Mouse (Mus musculus): ENCODE results near the gene Lrrc3c.
"Not testable (repeated sequence)": the region's sequence is repeated elsewhere in the genome, so short reads cannot be mapped to it uniquely, and the experiment has no call there.

Gene Lrrc3c

GRCm38 (mm10) chr11:98586087-98586891 is 11.8 kb upstream of the Lrrc3c start:
- DNase-seq (ENCODE audit: low spot score): no peak

- DNase-seq (ENCODE audit: low spot score): peak; percentile 95
Measured at GRCm38 (mm10) chr11:98586892-98587563, 11.1 kb upstream of the Lrrc3c start, which contains the start of gene Ormdl3. Gene Ormdl3, minus strand, starts transcription at chr11:98587368.

GRCm38 (mm10) chr11:98587684-98588546 is 10.2 kb upstream of the Lrrc3c start:
- peak; percentile 75 for DNase-seq (ENCODE audit: low spot score)

GRCm38 (mm10) chr11:98588833-98589281 is 9.2 kb upstream of the Lrrc3c start:
- DNase-seq (ENCODE audit: low spot score): no peak

GRCm38 (mm10) chr11:98589306-98589705 is 8.8 kb upstream of the Lrrc3c start:
- no peak for DNase-seq (ENCODE audit: low spot score)

GRCm38 (mm10) chr11:98590548-98591445 is 7.3 kb upstream of the Lrrc3c start:
- DNase-seq (ENCODE audit: low spot score): no peak

- no peak for DNase-seq (ENCODE audit: low spot score)
Measured at GRCm38 (mm10) chr11:98595021-98595420, 3.1 kb upstream of the Lrrc3c start.

- DNase-seq (ENCODE audit: low spot score): no peak
Measured at GRCm38 (mm10) chr11:98595473-98595872, 2.6 kb upstream of the Lrrc3c start.

GRCm38 (mm10) chr11:98595955-98596354 is 2.1 kb upstream of the Lrrc3c start:
- DNase-seq (ENCODE audit: low spot score): no peak

GRCm38 (mm10) chr11:98597363-98597762 is 728 bp upstream of the Lrrc3c start:
- peak; percentile 74 for DNase-seq (ENCODE audit: low spot score)

- DNase-seq (ENCODE audit: low spot score): no peak
Measured at GRCm38 (mm10) chr11:98598851-98599290, 780 bp downstream of the Lrrc3c start.

GRCm38 (mm10) chr11:98599291-98599690 is 1.2 kb downstream of the Lrrc3c start:
- no peak for DNase-seq (ENCODE audit: low spot score)

GRCm38 (mm10) chr11:98602090-98602690 is 4.1 kb downstream of the Lrrc3c start:
- no peak for DNase-seq (ENCODE audit: low spot score)

GRCm38 (mm10) chr11:98603953-98604352 is 5.9 kb downstream of the Lrrc3c start:
- no peak for DNase-seq (ENCODE audit: low spot score)

GRCm38 (mm10) chr11:98604911-98605310 is 6.8 kb downstream of the Lrrc3c start:
- DNase-seq (ENCODE audit: low spot score): not testable (repeated sequence)

GRCm38 (mm10) chr11:98606763-98607162 is 8.7 kb downstream of the Lrrc3c start:
- DNase-seq (ENCODE audit: low spot score): no peak

- DNase-seq (ENCODE audit: low spot score): no peak
Measured at GRCm38 (mm10) chr11:98620791-98621190, 22.7 kb downstream of the Lrrc3c start.

GRCm38 (mm10) chr11:98623981-98624380 is 25.9 kb downstream of the Lrrc3c start:
- not testable (repeated sequence) for DNase-seq (ENCODE audit: low spot score)

- DNase-seq (ENCODE audit: low spot score): not testable (repeated sequence)
Measured at GRCm38 (mm10) chr11:98624381-98624780, 26.3 kb downstream of the Lrrc3c start.

- DNase-seq (ENCODE audit: low spot score): no peak
Measured at GRCm38 (mm10) chr11:98625611-98626410, 27.7 kb downstream of the Lrrc3c start, which contains the start of the genes Gm12355 and Gsdma3. Gene Gm12355, minus strand, starts transcription at chr11:98625661. Gene Gsdma3, plus strand, starts transcription at chr11:98626360.

Measured in spleen, adult 12 weeks (tissue).